ENCODE assay signal across 1 mouse cellular context in genomic region chr19:8870381-8870780, GRCm38 (mm10).
TF ChIP-seq lines count a peak whose summit lies in the region.

No protein-coding gene starts in this region.

TF ChIP-seq in ES-E14, 5 proteins besides CTCF, POLR2A, EP300 and RAD21:
- peak; percentile 80 for TF ChIP-seq ZNF384 (IDR thresholded peaks at IDR 0.05; ENCODE audit: low read depth, low read length)
